Mouse (Mus musculus) thymus, postnatal 25 days (tissue): Measurements from ENCODE around the gene Cdk14.
"Not testable (repeated sequence)": the region's sequence is repeated elsewhere in the genome, so short reads cannot be mapped to it uniquely, and the experiment has no call there.

Experiments
- DNase-seq: peaks from one replicate; pipeline ENCODE4 v3.0.0; 2022

The Cdk14 gene

GRCm38 (mm10) chr5:5365285-5366076 lies 54.6 kb downstream of the Cdk14 start:
- DNase-seq: no peak

- no peak for DNase-seq
Measured at GRCm38 (mm10) chr5:5361684-5362083, 58.4 kb downstream of the Cdk14 start.

- DNase-seq: no peak
Measured at GRCm38 (mm10) chr5:5360338-5360737, 59.8 kb downstream of the Cdk14 start.

- no peak for DNase-seq
Measured at GRCm38 (mm10) chr5:5359915-5360314, 60.2 kb downstream of the Cdk14 start.

- DNase-seq: no peak
Measured at GRCm38 (mm10) chr5:5359370-5359769, 60.7 kb downstream of the Cdk14 start.

GRCm38 (mm10) chr5:5358019-5358717 lies 61.9 kb downstream of the Cdk14 start:
- DNase-seq: no peak

- no peak for DNase-seq
Measured at GRCm38 (mm10) chr5:5354684-5355368, 65.3 kb downstream of the Cdk14 start.

- no peak for DNase-seq
Measured at GRCm38 (mm10) chr5:5353946-5354345, 66.2 kb downstream of the Cdk14 start.

- DNase-seq: no peak
Measured at GRCm38 (mm10) chr5:5344646-5345045, 75.5 kb downstream of the Cdk14 start.

GRCm38 (mm10) chr5:5343741-5344140 lies 76.4 kb downstream of the Cdk14 start:
- no peak for DNase-seq

GRCm38 (mm10) chr5:5343267-5343666 lies 76.8 kb downstream of the Cdk14 start:
- no peak for DNase-seq

GRCm38 (mm10) chr5:5342410-5343137 lies 77.5 kb downstream of the Cdk14 start:
- DNase-seq: no peak

GRCm38 (mm10) chr5:5341611-5342010 lies 78.5 kb downstream of the Cdk14 start:
- no peak for DNase-seq

- no peak for DNase-seq
Measured at GRCm38 (mm10) chr5:5333916-5334315, 86.2 kb downstream of the Cdk14 start.

- no peak for DNase-seq
Measured at GRCm38 (mm10) chr5:5330926-5331460, 89.1 kb downstream of the Cdk14 start.

GRCm38 (mm10) chr5:5329018-5329417 lies 91.1 kb downstream of the Cdk14 start:
- DNase-seq: not testable (repeated sequence)

GRCm38 (mm10) chr5:5326716-5327115 lies 93.4 kb downstream of the Cdk14 start:
- DNase-seq: no peak

GRCm38 (mm10) chr5:5322699-5323098 lies 97.4 kb downstream of the Cdk14 start:
- no peak for DNase-seq

- DNase-seq: no peak
Measured at GRCm38 (mm10) chr5:5320506-5321181, 99.5 kb downstream of the Cdk14 start.

GRCm38 (mm10) chr5:5319824-5320505 lies 100.1 kb downstream of the Cdk14 start:
- no peak for DNase-seq

GRCm38 (mm10) chr5:5314270-5314669 lies 105.8 kb downstream of the Cdk14 start:
- DNase-seq: no peak
